Mouse (Mus musculus) stomach, postnatal 0 days (tissue): Measurements from ENCODE around the gene Abtb2. TPM values are rescaled to one million over a fixed set of nuclear protein-coding genes. Genes with fewer than 3 reads are reported as not detected.
A peak's percentile ranks its signal among the peaks of the same experiment; 100 is the strongest.

Source experiments
- ATAC-seq: fragments of 200-750 bp; cut with Nextera tagmentation; 2 replicates; pipeline ENCODE4 v1.8.0; 2017; ENCODE audit not compliant: low FRiP score, low TSS enrichment
- DNase-seq: peaks from one replicate; pipeline ENCODE4 v3.0.0-alpha.2; 2016; ENCODE audit warnings: low spot score
- H3K27ac ChIP-seq: fragments of 300-500 bp; sonication (generic); replicated peaks from 2 replicates; pipeline ENCODE4 v1.5.1; 2014; ENCODE audit warnings: mild to moderate bottlenecking, control low read depth
- H3K27me3 ChIP-seq: fragments of 300-500 bp; sonication (generic); 2 replicates; pipeline ENCODE4 v1.6.1; 2014; ENCODE audit warnings: low read length; ENCODE audit not compliant: control insufficient read depth, insufficient read depth
- H3K36me3 ChIP-seq: fragments of 300-500 bp; sonication (generic); 2 replicates; pipeline ENCODE4 v1.6.1; 2014; ENCODE audit warnings: low read length, mixed read lengths; ENCODE audit not compliant: control insufficient read depth, insufficient read depth
- H3K4me1 ChIP-seq: fragments of 300-500 bp; sonication (generic); replicated peaks from 2 replicates; pipeline ENCODE4 v1.6.1; 2014; ENCODE audit warnings: antibody characterized with exemption; ENCODE audit not compliant: control insufficient read depth, insufficient read depth
- H3K4me2 ChIP-seq: fragments of 300-500 bp; sonication (generic); replicated peaks from 2 replicates; pipeline ENCODE4 v1.6.1; 2014; ENCODE audit warnings: low read depth, mild to moderate bottlenecking, control low read depth, moderate library complexity
- H3K4me3 ChIP-seq: fragments of 300-500 bp; sonication (generic); 2 replicates; pipeline ENCODE4 v1.5.1; 2014; ENCODE audit warnings: low read depth, low read length, control low read depth
- H3K9ac ChIP-seq: fragments of 300-500 bp; sonication (generic); 2 replicates; pipeline ENCODE4 v1.6.1; 2014; ENCODE audit warnings: mild to moderate bottlenecking, low read length, control low read depth, mixed read lengths
- H3K9me3 ChIP-seq: fragments of 300-500 bp; sonication (generic); 2 replicates; pipeline ENCODE4 v1.6.1; 2016; ENCODE audit warnings: low read length; ENCODE audit not compliant: control insufficient read depth
- CTCF ChIP-seq: IDR thresholded peaks from 2 replicates; pipeline ENCODE4 v1.5.1; 2016; ENCODE audit warnings: antibody characterized with exemption, low read depth, mild to moderate bottlenecking, moderate library complexity
- EP300 ChIP-seq: optimal IDR thresholded peaks from 2 replicates; pipeline ENCODE3; 2016; ENCODE audit warnings: antibody characterized with exemption
- WGBS: fragments of 180-500 bp; shearing (Covaris S2); extraction: QIAGEN DNeasy Blood & Tissue Kit; methylation state at CpG from one replicate; pipeline ENCODE4 v1.1.7; 2014; 5-methylcytosine and 5-hydroxymethylcytosine counted together
- polyA plus RNA-seq: library from polyadenylated mRNA; unstranded; fragments of >200 nt; fragmentation: Nextera tagmentation; extraction: Ambion mirVana; gene quantifications from 2 replicates; pipeline ENCODE4 v1.2.1, GENCODE M21; 2015

Gene Abtb2
- polyA plus RNA-seq, 1 experiment from 2014 or later = 4.0 TPM

- H3K9ac ChIP-seq = no peak overlapping the region
- no peaks in the 10 kb centered on the region for H3K27me3 ChIP-seq
- ATAC-seq = peak; percentile 25; the same call in 1 of the 2 replicates
- H3K4me1 ChIP-seq = peaks cover 7% of the 10 kb centered on the region; the same call in 1 of the 2 replicates
- DNase-seq = no peak
- H3K4me3 ChIP-seq = no peak overlapping the region
- 41% methylated on average over 7 of the region's 7 CpGs for WGBS
- H3K4me2 ChIP-seq = no peak overlapping the region
- peak overlapping the region; percentile 56; the same call in 1 of the 2 replicates for H3K27ac ChIP-seq
- H3K9me3 ChIP-seq = no peaks in the 10 kb centered on the region
- no peaks in the 10 kb centered on the region for H3K36me3 ChIP-seq
- no peak for TF ChIP-seq EP300
- no peak for TF ChIP-seq CTCF
These were observed 11.9 kb downstream of the Abtb2 start for GRCm38 (mm10) chr2:103577752-103578662.

DNA sequence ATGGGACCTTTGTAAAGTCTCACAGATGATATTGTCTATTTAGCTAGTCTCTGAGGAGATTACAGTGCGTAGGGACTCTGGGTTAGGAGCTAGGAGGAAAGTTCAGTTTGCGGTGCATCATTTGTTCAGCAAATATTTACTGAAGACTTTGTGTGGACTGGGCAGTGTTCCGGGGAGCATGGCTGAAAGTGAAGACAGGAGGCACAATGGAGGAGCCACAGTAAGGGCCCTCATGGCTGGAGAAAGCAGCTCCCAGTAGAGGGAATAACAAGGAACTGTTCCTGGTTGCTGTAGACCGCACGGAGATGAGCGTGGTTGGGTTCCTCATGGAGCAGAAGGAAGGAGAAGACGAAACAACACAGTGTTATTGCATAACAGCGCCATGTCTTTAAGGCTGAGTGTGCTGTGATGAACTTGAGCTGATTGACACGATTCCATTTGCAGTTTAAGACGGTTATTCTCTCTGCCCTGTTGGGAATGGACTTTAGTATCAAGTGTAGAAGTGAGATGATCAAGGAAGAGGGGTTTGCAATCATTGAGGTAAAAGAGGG lies 12.6 kb downstream of the Abtb2 start:
- H3K9ac ChIP-seq = no peak overlapping the region
- H3K4me3 ChIP-seq = no peak overlapping the region
- ATAC-seq (no peak), DNase-seq (no peak)
- H3K9me3 ChIP-seq = no peaks in the 10 kb centered on the region
- no peaks in the 10 kb centered on the region for H3K36me3 ChIP-seq
- no peak overlapping the region for H3K27ac ChIP-seq
- WGBS = 81% methylated on average over 10 of the region's 10 CpGs
- no peak overlapping the region for H3K4me2 ChIP-seq
- peaks cover 7% of the 10 kb centered on the region; the same call in 1 of the 2 replicates for H3K4me1 ChIP-seq
- no peaks in the 10 kb centered on the region for H3K27me3 ChIP-seq
- TF ChIP-seq CTCF = no peak
- TF ChIP-seq EP300 = no peak

DNA sequence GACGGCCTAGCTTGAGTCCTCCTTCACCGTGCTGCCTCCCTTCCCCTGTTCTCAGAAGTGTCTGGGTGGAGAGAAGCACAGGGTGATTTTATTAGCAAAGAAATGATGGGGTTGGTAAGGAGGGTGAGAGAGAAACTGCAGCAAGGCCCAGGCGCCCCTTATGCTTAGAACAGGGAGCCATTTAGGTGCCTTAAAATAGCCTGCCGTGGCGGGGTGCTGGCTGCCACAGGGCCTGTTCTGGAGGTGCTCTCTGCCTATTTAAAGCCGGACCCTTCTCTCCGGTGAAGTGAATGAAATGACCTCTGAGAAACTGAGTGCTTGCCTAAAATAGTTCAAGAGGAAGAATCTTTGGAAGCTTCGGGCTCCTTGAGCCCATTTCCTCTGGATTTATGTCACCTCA lies 14.6 kb downstream of the Abtb2 start:
- Histone ChIP-seq H3K27ac (peak overlapping the region; percentile 19; the same call in 1 of the 2 replicates), H3K27me3 (no peaks in the 10 kb centered on the region), H3K9ac (no peak overlapping the region), H3K36me3 (no peaks in the 10 kb centered on the region), H3K4me3 (no peak overlapping the region), H3K4me2 (no peak overlapping the region), H3K4me1 (peaks cover 7% of the 10 kb centered on the region; the same call in 1 of the 2 replicates), H3K9me3 (no peaks in the 10 kb centered on the region)
- DNase-seq = no peak
- 57% methylated on average over 8 of the region's 8 CpGs for WGBS
- TF ChIP-seq CTCF = no peak
- no peak for TF ChIP-seq EP300
- no peak for ATAC-seq

DNA sequence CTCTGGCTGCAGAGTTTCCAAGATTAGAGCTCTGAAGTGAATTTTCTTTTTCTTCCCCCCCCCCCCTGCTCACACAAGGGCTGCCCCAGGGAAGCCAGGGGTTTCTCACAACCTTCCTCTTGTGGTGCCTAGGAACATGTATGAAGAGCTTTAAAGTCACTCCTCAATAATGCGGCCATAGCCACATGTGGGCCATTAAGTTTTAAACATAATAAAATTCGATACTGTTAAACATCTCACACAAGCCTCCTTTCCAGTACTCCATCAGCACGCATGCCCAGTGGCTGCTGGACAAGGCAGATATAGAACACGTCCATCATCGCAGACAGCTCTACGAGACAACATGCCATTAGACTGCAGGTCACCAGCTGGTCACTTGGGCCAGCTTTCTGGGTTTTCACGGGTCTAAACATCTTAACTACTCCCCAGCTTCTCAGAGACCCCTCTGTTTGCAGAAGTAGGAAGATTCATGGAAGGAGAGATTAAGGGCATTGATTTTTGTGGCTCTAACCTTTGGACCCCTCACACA lies 15.3 kb downstream of the Abtb2 start:
- Histone ChIP-seq H3K4me1 (peaks cover 7% of the 10 kb centered on the region; the same call in 1 of the 2 replicates), H3K9me3 (no peaks in the 10 kb centered on the region), H3K27me3 (no peaks in the 10 kb centered on the region), H3K36me3 (no peaks in the 10 kb centered on the region), H3K4me3 (no peak overlapping the region), H3K4me2 (no peak overlapping the region), H3K27ac (no peak overlapping the region), H3K9ac (no peak overlapping the region)
- DNase-seq (no peak), ATAC-seq (no peak)
- WGBS = 41% methylated on average over 7 of the region's 7 CpGs
- TF ChIP-seq EP300 (no peak), CTCF (no peak)

DNA sequence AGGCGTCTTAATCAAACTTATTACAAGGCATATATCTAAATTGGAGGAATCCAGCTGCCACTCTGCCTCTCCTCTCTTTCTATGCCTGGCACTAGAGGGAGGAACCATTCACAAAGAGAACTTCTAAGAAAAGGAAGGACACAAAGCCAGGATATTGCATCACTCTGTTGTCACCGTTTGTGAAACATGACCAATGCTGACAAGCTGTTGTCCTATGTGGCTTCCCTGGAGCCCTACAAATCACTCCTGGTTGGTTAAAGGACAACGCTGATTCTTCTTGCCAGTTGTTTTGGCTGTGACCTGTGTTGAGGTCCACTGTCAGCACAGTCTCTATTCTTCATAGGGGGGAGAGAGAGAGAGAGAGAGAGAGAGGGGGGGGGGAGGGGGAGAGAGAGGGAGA lies 17.2 kb downstream of the Abtb2 start:
- Histone ChIP-seq H3K9ac (no peak overlapping the region), H3K4me1 (0 out of 2 replicates have a peak, but pooled peaks cover 3% of the 10 kb centered on the region), H3K4me3 (no peak overlapping the region), H3K9me3 (no peaks in the 10 kb centered on the region), H3K27me3 (no peaks in the 10 kb centered on the region), H3K36me3 (no peaks in the 10 kb centered on the region), H3K4me2 (no peak overlapping the region), H3K27ac (no peak overlapping the region)
- WGBS = 52% methylated on average over 3 of the region's 3 CpGs
- DNase-seq = no peak
- TF ChIP-seq CTCF (no peak), EP300 (no peak)
- ATAC-seq = no peak

DNA sequence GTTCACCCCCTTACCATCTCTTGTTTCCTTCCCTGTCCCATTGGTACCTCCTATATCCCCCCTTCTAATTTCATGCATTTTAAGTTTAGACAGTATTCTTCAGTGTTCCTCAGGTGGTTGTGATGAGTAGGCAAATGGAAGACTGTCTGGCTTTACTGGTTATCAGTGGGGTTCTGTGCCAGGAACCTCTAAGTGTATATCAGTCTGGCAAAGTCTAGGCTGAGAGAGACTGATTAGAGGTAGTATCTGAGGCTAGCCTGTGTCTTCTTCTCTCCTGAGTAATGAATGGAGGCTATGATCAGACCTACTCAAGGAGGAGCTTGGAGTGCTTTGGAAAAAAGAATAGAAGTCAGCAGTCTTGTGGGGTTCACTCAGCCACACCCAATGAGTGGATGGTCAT lies 18.0 kb downstream of the Abtb2 start:
- DNase-seq (no peak), ATAC-seq (no peak)
- TF ChIP-seq CTCF = no peak
- no peak for TF ChIP-seq EP300
- no peaks in the 10 kb centered on the region for H3K27me3 ChIP-seq
- no peaks in the 10 kb centered on the region for H3K9me3 ChIP-seq
- H3K4me1 ChIP-seq = 0 out of 2 replicates have a peak, but pooled peaks cover 3% of the 10 kb centered on the region
- no peak overlapping the region for H3K4me2 ChIP-seq
- H3K9ac ChIP-seq = no peak overlapping the region
- no peak overlapping the region for H3K27ac ChIP-seq
- H3K4me3 ChIP-seq = no peak overlapping the region
- H3K36me3 ChIP-seq = no peaks in the 10 kb centered on the region
